Mouse (Mus musculus) heart, embryonic 10.5 days (tissue): ENCODE results near the gene Gm3099. TPM values are rescaled to one million over a fixed set of nuclear protein-coding genes. Genes with fewer than 3 reads are reported as not detected.
"Not testable (repeated sequence)": the region's sequence is repeated elsewhere in the genome, so short reads cannot be mapped to it uniquely, and the experiment has no call there.

Experiments
- DNase-seq: peaks from one replicate; pipeline ENCODE4 v3.0.0-alpha.2; 2017; ENCODE audit warnings: low spot score
- H3K27ac ChIP-seq: fragments of 300-500 bp; sonication (generic); 2 replicates; pipeline ENCODE4 v1.5.1; 2016; ENCODE audit warnings: mild to moderate bottlenecking
- H3K27me3 ChIP-seq: fragments of 300-500 bp; sonication (generic); 2 replicates; pipeline ENCODE4 v1.6.1; 2016; ENCODE audit warnings: mild to moderate bottlenecking; ENCODE audit not compliant: poor library complexity, insufficient read depth, severe bottlenecking
- H3K36me3 ChIP-seq: fragments of 300-500 bp; sonication (generic); 2 replicates; pipeline ENCODE4 v1.6.1; 2016; ENCODE audit warnings: mild to moderate bottlenecking, moderate library complexity
- H3K4me1 ChIP-seq: fragments of 300-500 bp; sonication (generic); 2 replicates; pipeline ENCODE4 v1.6.1; 2016; ENCODE audit warnings: mild to moderate bottlenecking
- H3K4me3 ChIP-seq: fragments of 300-500 bp; sonication (generic); 2 replicates; pipeline ENCODE4 v1.5.1; 2016; ENCODE audit warnings: mild to moderate bottlenecking, moderate library complexity
- H3K9me3 ChIP-seq: fragments of 300-500 bp; sonication (generic); 2 replicates; pipeline ENCODE4 v1.6.1; 2016; ENCODE audit warnings: mild to moderate bottlenecking, moderate library complexity
- WGBS: fragments of 180-500 bp; shearing (Covaris S2); methylation state at CpG from one replicate; pipeline ENCODE4 v1.1.7; 2016; 5-methylcytosine and 5-hydroxymethylcytosine counted together
- polyA plus RNA-seq: library from polyadenylated mRNA; unstranded; fragments of >200 nt; fragmentation: Nextera tagmentation; extraction: Ambion mirVana; gene quantifications from 2 replicates; pipeline ENCODE4 v1.2.1, GENCODE M21; 2016

Gm3099 gene
- not detected in 2 replicates for polyA plus RNA-seq

DNA sequence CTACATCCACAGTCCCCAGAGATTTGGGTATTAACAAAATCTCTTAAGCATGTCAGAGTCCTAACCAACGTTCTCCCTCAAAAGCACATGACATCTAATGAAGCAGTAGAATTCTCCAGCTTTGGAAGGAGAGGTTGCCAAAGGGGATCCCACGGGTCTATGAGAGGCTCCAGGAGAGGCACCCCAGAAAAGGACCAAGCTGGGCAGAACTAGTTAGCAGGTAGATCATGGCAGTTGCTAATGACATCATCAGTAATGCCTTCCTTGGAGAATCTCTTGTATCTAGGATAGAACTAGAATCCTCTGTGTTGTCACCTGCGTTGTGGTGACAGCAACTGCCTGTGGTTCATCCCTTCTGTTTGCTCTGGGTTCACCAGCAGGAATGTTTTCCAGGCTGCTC is at the start of gene Gm3099:
Gene Gm3099 (plus strand): TSS at position 301 of the 400 bp plus-strand sequence.
- H3K9me3 ChIP-seq, H3K36me3 ChIP-seq, DNase-seq, H3K4me1 ChIP-seq, H3K4me3 ChIP-seq, H3K27me3 ChIP-seq, H3K27ac ChIP-seq: not testable (repeated sequence)
- WGBS: 50% methylated on average over 1 of the region's 3 CpGs

DNA sequence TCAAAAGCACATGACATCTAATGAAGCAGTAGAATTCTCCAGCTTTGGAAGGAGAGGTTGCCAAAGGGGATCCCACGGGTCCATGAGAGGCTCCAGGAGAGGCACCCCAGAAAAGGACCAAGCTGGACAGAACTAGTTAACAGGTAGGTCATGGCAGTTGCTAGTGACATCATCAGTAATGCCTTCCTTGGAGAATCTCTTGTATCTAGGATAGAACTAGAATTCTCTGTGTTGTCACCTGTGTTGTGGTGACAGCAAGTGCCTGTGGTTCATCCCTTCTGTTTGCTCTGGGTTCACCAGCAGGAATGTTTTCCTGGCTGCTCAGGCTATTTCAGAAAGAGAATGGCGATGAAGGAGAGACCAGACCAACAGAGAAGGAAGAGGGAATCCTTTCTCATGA is 34.9 kb upstream of the Gm3099 start, which contains the start of gene Gm3095:
Gene Gm3095 (plus strand): TSS at position 301 of the 400 bp plus-strand sequence.
- not testable (repeated sequence) for H3K36me3 ChIP-seq, DNase-seq, H3K27me3 ChIP-seq, H3K27ac ChIP-seq, H3K4me1 ChIP-seq, H3K4me3 ChIP-seq, H3K9me3 ChIP-seq
- no CpG with 5 or more reads among the region's 2 CpGs for whole genome bisulfite sequencing

DNA sequence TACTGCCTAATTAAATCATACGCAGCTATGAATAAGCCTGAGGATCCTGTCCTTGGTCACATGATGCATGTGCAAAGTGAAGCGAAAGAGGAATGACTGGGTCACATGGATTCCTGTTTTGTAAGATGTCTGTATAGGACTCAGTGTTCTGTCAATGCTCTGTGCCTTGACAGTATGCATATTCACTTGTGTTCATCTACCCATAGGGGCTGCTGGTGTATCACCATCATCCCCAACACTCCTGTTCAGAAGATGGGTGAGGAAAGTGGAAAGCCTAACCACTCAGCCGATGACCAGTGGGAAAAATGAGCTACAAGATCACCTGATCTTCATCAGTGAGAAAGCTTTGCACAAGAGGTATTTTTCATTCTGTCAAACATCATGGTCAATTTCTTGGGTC is 25.4 kb downstream of the Gm3099 start, which contains the start of gene Gm5796:
Gene Gm5796 (plus strand): TSS at position 301 of the 400 bp plus-strand sequence.
- H3K4me3 ChIP-seq, H3K36me3 ChIP-seq, H3K27me3 ChIP-seq, DNase-seq, H3K9me3 ChIP-seq, H3K4me1 ChIP-seq, H3K27ac ChIP-seq: not testable (repeated sequence)
- 92% methylated on average over 1 of the region's 3 CpGs for WGBS

Other genes starting within 250 kb of the Gm3099 start
- 2.0 and 3.4 TPM in 2 replicates for gene Gm3002, start 188.3 kb upstream of the Gm3099 start, polyA plus RNA-seq
- gene Gm3033, start 152.1 kb upstream of the Gm3099 start, polyA plus RNA-seq: 0.54 TPM in 1 of 2 replicates, not detected in the other
- gene Gm2916, start 114.2 kb upstream of the Gm3099 start, polyA plus RNA-seq: 0.68 and 1.2 TPM in 2 replicates
- gene Gm3029, start 66.6 kb upstream of the Gm3099 start, polyA plus RNA-seq: 0.31 TPM in 1 of 2 replicates, not detected in the other
- gene Gm3095, start 34.8 kb upstream of the Gm3099 start, polyA plus RNA-seq: 0.51 and 0.99 TPM in 2 replicates
- gene Gm5796, start 25.5 kb downstream of the Gm3099 start, polyA plus RNA-seq: 1.0 and 1.1 TPM in 2 replicates
- not detected in 2 replicates for gene Gm3115, start 85.7 kb downstream of the Gm3099 start, polyA plus RNA-seq
- gene Gm8108, start 112.1 kb downstream of the Gm3099 start, polyA plus RNA-seq: 0.44 and 0.53 TPM in 2 replicates
- gene Gm3127, start 166.6 kb downstream of the Gm3099 start, polyA plus RNA-seq: not detected in 2 replicates
- 0.16 and 0.30 TPM in 2 replicates for gene Gm2974, start 184.2 kb downstream of the Gm3099 start, polyA plus RNA-seq